Mouse (Mus musculus): ENCODE data around the gene Atp5s. TPM values are rescaled to one million over a fixed set of nuclear protein-coding genes. Genes with fewer than 3 reads are reported as not detected.
A peak's percentile ranks its signal among the peaks of the same experiment; 100 is the strongest.

The Atp5s gene
- total and polyA plus RNA-seq, 2 experiments = 8.6 to 9.9 TPM

GRCm38 (mm10) chr12:69724018-69724710 lies 586 bp upstream of the Atp5s start:
- peak overlapping the region; percentile 91 for H3K27ac ChIP-seq (replicated peaks; ENCODE audit: insufficient read depth, low read depth, low read length)
- DNase-seq (ENCODE audit: extremely low read depth, low read depth, low spot score) = peak; percentile 61

GRCm38 (mm10) chr12:69729246-69729645 lies 4.5 kb downstream of the Atp5s start:
- H3K27ac ChIP-seq (replicated peaks; ENCODE audit: insufficient read depth, low read depth, low read length) = no peak overlapping the region
- 96% methylated on average over 1 of the region's 1 CpGs for WGBS
- no peaks in the 10 kb centered on the region for H3K27me3 ChIP-seq (ENCODE audit: control insufficient read depth, insufficient read depth, low read length)
- peaks cover 3% of the 10 kb centered on the region; the same call in 1 of the 2 replicates for H3K79me2 ChIP-seq (ENCODE audit: control insufficient read depth, insufficient read depth, low read length)
- no peaks in the 10 kb centered on the region for H3K36me3 ChIP-seq (ENCODE audit: control insufficient read depth, insufficient read depth, low read length)
- H3K9ac ChIP-seq (ENCODE audit: low read depth, low read length) = no peak overlapping the region
- no peak for DNase-seq (ENCODE audit: extremely low read depth, low read depth, low spot score)
- H3K4me3 ChIP-seq (ENCODE audit: insufficient read depth, low read depth, low read length) = no peak overlapping the region
- H3K4me1 ChIP-seq (ENCODE audit: control insufficient read depth, insufficient read depth, low read length) = peaks cover 7% of the 10 kb centered on the region
- no peak for TF ChIP-seq CTCF (IDR thresholded peaks at IDR 0.05; ENCODE audit: low read depth, low read length)

More at GRCm38 (mm10) chr12:69724018-69724710, 586 bp upstream of the Atp5s start:
- peak overlapping the region; percentile 86 for H3K4me3 ChIP-seq (ENCODE audit: insufficient read depth, low read depth, low read length)
- H3K4me1 ChIP-seq (ENCODE audit: control insufficient read depth, insufficient read depth, low read length) = peaks cover 13% of the 10 kb centered on the region
- TF ChIP-seq POLR2A (IDR thresholded peaks at IDR 0.05; ENCODE audit: extremely low read depth, insufficient read depth, low read length) (no peak), CTCF (IDR thresholded peaks at IDR 0.05; ENCODE audit: low read depth, low read length) (no peak)
- H3K9ac ChIP-seq (ENCODE audit: low read depth, low read length) = peak overlapping the region; percentile 91
- 2% methylated on average over 24 of the region's 24 CpGs for WGBS
- H3K36me3 ChIP-seq (ENCODE audit: control insufficient read depth, insufficient read depth, low read length) = peaks cover 11% of the 10 kb centered on the region; the same call in 1 of the 2 replicates
- peaks cover 14% of the 10 kb centered on the region; the same call in 1 of the 2 replicates for H3K79me2 ChIP-seq (ENCODE audit: control insufficient read depth, insufficient read depth, low read length)
- H3K27me3 ChIP-seq (ENCODE audit: control insufficient read depth, insufficient read depth, low read length) = no peaks in the 10 kb centered on the region

DNA sequence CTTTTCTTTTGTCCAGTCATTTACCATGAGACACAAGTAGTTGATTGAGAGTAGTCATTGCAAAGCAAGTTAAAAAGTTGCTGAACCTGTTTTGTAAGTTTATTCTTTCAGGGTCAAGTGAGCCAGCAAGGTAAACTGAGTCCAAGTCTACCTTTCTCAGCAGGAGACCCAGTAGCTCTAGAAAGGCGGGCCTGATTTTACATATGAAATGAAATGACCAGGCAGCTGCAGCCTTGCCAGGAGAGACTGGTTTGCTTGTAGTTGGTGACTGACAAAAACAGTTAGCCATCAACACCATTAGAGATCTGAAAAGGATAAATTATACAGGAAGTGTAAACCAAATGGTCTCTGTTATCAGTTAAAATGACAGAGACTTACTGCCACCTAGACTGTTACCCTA lies 5.6 kb downstream of the Atp5s start:
- 100% methylated on average over 1 of the region's 1 CpGs for WGBS
- TF ChIP-seq CTCF (IDR thresholded peaks at IDR 0.05; ENCODE audit: low read depth, low read length) (no peak), POLR2A (IDR thresholded peaks at IDR 0.05; ENCODE audit: extremely low read depth, insufficient read depth, low read length) (no peak)
- H3K27ac ChIP-seq (replicated peaks; ENCODE audit: insufficient read depth, low read depth, low read length) = no peak overlapping the region
- no peaks in the 10 kb centered on the region for H3K27me3 ChIP-seq (ENCODE audit: control insufficient read depth, insufficient read depth, low read length)
- H3K36me3 ChIP-seq (ENCODE audit: control insufficient read depth, insufficient read depth, low read length) = no peaks in the 10 kb centered on the region
- no peaks in the 10 kb centered on the region for H3K79me2 ChIP-seq (ENCODE audit: control insufficient read depth, insufficient read depth, low read length)
- no peak overlapping the region for H3K4me3 ChIP-seq (ENCODE audit: insufficient read depth, low read depth, low read length)
- H3K4me1 ChIP-seq (ENCODE audit: control insufficient read depth, insufficient read depth, low read length) = peaks cover 7% of the 10 kb centered on the region
- H3K9ac ChIP-seq (ENCODE audit: low read depth, low read length) = no peak overlapping the region
- no peak for DNase-seq (ENCODE audit: extremely low read depth, low read depth, low spot score)

DNA sequence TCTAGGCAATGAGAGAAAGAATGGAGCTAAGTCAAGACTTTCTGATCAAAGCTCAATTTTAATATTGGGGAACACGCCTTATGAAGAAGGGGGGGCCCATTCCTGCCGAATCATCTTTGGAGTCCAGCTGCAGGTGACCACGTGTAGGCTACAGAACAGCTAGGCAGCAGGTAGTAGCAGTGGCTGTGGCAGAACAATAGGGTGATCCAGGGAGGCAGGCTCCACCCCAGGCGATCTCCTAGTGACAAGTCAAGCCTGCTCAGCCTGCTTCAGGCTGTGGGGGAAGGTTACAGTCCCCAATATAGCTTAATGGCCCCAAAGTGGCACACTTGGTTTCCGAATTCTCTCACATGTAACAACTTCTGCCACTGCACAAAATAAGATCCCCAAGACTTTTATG lies 7.5 kb downstream of the Atp5s start:
- H3K79me2 ChIP-seq (ENCODE audit: control insufficient read depth, insufficient read depth, low read length) = no peaks in the 10 kb centered on the region
- no peaks in the 10 kb centered on the region for H3K36me3 ChIP-seq (ENCODE audit: control insufficient read depth, insufficient read depth, low read length)
- H3K4me1 ChIP-seq (ENCODE audit: control insufficient read depth, insufficient read depth, low read length) = peaks cover 7% of the 10 kb centered on the region
- H3K4me3 ChIP-seq (ENCODE audit: insufficient read depth, low read depth, low read length) = no peak overlapping the region
- no peak for DNase-seq (ENCODE audit: extremely low read depth, low read depth, low spot score)
- 78% methylated on average over 5 of the region's 5 CpGs for WGBS
- TF ChIP-seq CTCF (IDR thresholded peaks at IDR 0.05; ENCODE audit: low read depth, low read length) = no peak
- TF ChIP-seq POLR2A (IDR thresholded peaks at IDR 0.05; ENCODE audit: extremely low read depth, insufficient read depth, low read length) = no peak
- H3K27me3 ChIP-seq (ENCODE audit: control insufficient read depth, insufficient read depth, low read length) = no peaks in the 10 kb centered on the region
- H3K9ac ChIP-seq (ENCODE audit: low read depth, low read length) = no peak overlapping the region
- no peak overlapping the region for H3K27ac ChIP-seq (replicated peaks; ENCODE audit: insufficient read depth, low read depth, low read length)

DNA sequence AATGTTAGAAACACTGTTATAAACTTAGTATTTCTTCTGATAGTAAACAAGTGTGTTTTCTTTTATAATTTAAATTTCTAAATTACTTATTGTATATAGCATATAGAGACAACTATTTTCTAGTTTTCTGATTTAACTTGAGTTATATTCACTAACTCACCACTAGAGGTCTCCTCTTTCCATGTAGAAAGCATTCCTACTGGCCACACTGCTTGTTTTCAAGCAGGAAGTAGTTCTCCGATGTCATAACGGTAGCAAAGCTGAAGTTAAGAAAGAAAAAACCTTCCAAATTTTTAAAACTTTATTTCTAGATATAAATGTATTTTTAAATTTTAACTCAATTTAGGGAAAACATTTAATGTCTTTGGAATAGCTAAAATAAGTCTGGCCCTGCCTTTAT lies 8.8 kb downstream of the Atp5s start:
- peaks cover 7% of the 10 kb centered on the region for H3K4me1 ChIP-seq (ENCODE audit: control insufficient read depth, insufficient read depth, low read length)
- H3K27ac ChIP-seq (replicated peaks; ENCODE audit: insufficient read depth, low read depth, low read length) = no peak overlapping the region
- no peaks in the 10 kb centered on the region for H3K79me2 ChIP-seq (ENCODE audit: control insufficient read depth, insufficient read depth, low read length)
- TF ChIP-seq POLR2A (IDR thresholded peaks at IDR 0.05; ENCODE audit: extremely low read depth, insufficient read depth, low read length) (no peak), CTCF (IDR thresholded peaks at IDR 0.05; ENCODE audit: low read depth, low read length) (0 out of 2 replicates have a peak, but pooled peaks have one; percentile 17)
- WGBS = 0% methylated on average over 2 of the region's 2 CpGs
- peak; percentile 75 for DNase-seq (ENCODE audit: extremely low read depth, low read depth, low spot score)
- no peaks in the 10 kb centered on the region for H3K36me3 ChIP-seq (ENCODE audit: control insufficient read depth, insufficient read depth, low read length)
- no peak overlapping the region for H3K9ac ChIP-seq (ENCODE audit: low read depth, low read length)
- H3K27me3 ChIP-seq (ENCODE audit: control insufficient read depth, insufficient read depth, low read length) = no peaks in the 10 kb centered on the region
- no peak overlapping the region for H3K4me3 ChIP-seq (ENCODE audit: insufficient read depth, low read depth, low read length)

GRCm38 (mm10) chr12:69733923-69734322 lies 9.2 kb downstream of the Atp5s start:
- H3K27me3 ChIP-seq (ENCODE audit: control insufficient read depth, insufficient read depth, low read length) = no peaks in the 10 kb centered on the region
- DNase-seq (ENCODE audit: extremely low read depth, low read depth, low spot score) = no peak
- 33% methylated on average over 3 of the region's 3 CpGs for WGBS
- H3K4me3 ChIP-seq (ENCODE audit: insufficient read depth, low read depth, low read length) = no peak overlapping the region
- no peaks in the 10 kb centered on the region for H3K79me2 ChIP-seq (ENCODE audit: control insufficient read depth, insufficient read depth, low read length)
- H3K4me1 ChIP-seq (ENCODE audit: control insufficient read depth, insufficient read depth, low read length) = peaks cover 7% of the 10 kb centered on the region
- no peaks in the 10 kb centered on the region for H3K36me3 ChIP-seq (ENCODE audit: control insufficient read depth, insufficient read depth, low read length)
- TF ChIP-seq CTCF (IDR thresholded peaks at IDR 0.05; ENCODE audit: low read depth, low read length) (no peak), POLR2A (IDR thresholded peaks at IDR 0.05; ENCODE audit: extremely low read depth, insufficient read depth, low read length) (no peak)
- H3K27ac ChIP-seq (replicated peaks; ENCODE audit: insufficient read depth, low read depth, low read length) = no peak overlapping the region; the same call in 1 of the 2 replicates
- H3K9ac ChIP-seq (ENCODE audit: low read depth, low read length) = peak overlapping the region; percentile 34; the same call in 1 of the 2 replicates

Data from liver, adult 2 months (tissue).